Mouse (Mus musculus) liver, embryonic 16.5 days (tissue): ENCODE results near the gene Mepe. TPM values are rescaled to one million over a fixed set of nuclear protein-coding genes. Genes with fewer than 3 reads are reported as not detected.

Source experiments
- ATAC-seq: fragments of 200-750 bp; cut with Nextera tagmentation; 2 replicates; pipeline ENCODE4 v1.8.0; 2017; ENCODE audit warnings: low read depth, mild to moderate bottlenecking, moderate number of reproducible peaks, moderate library complexity
- H3K27ac ChIP-seq: fragments of 300-500 bp; sonication (generic); 2 replicates; pipeline ENCODE4 v1.5.1; 2014; ENCODE audit warnings: mild to moderate bottlenecking, low read length
- H3K27me3 ChIP-seq: fragments of 300-500 bp; sonication (generic); 2 replicates; pipeline ENCODE4 v1.6.1; 2014; ENCODE audit warnings: low read depth, low read length, mixed read lengths; ENCODE audit not compliant: control insufficient read depth, insufficient read depth
- H3K36me3 ChIP-seq: fragments of 300-500 bp; sonication (generic); 2 replicates; pipeline ENCODE4 v1.6.1; 2014; ENCODE audit warnings: mild to moderate bottlenecking; ENCODE audit not compliant: control insufficient read depth, insufficient read depth
- H3K4me1 ChIP-seq: fragments of 300-500 bp; sonication (generic); 2 replicates; pipeline ENCODE4 v1.6.1; 2014; ENCODE audit warnings: low read depth, low read length, mixed read lengths; ENCODE audit not compliant: control insufficient read depth
- H3K4me2 ChIP-seq: fragments of 300-500 bp; sonication (generic); 2 replicates; pipeline ENCODE4 v1.6.1; 2014; ENCODE audit warnings: low read depth, low read length, mixed read lengths
- H3K4me3 ChIP-seq: fragments of 300-500 bp; sonication (generic); 2 replicates; pipeline ENCODE4 v1.5.1; 2014; ENCODE audit warnings: low read depth, mild to moderate bottlenecking, low read length
- H3K9ac ChIP-seq: fragments of 300-500 bp; sonication (generic); 2 replicates; pipeline ENCODE4 v1.6.1; 2014; ENCODE audit warnings: low read depth, low read length
- H3K9me3 ChIP-seq: fragments of 300-500 bp; sonication (generic); replicated peaks from 2 replicates; pipeline ENCODE4 v1.6.1; 2016; ENCODE audit warnings: low read length; ENCODE audit not compliant: control insufficient read depth
- WGBS: fragments of 180-500 bp; shearing (Covaris S2); extraction: QIAGEN DNeasy Blood & Tissue Kit; methylation state at CpG from one replicate; pipeline ENCODE4 v1.1.7; 2014; ENCODE audit not compliant: insufficient replicate concordance; 5-methylcytosine and 5-hydroxymethylcytosine counted together
- polyA plus RNA-seq: library from polyadenylated mRNA; unstranded; fragments of >200 nt; fragmentation: Nextera tagmentation; extraction: Ambion mirVana; gene quantifications from 2 replicates; pipeline ENCODE4 v1.2.1, GENCODE M21; 2015

The Mepe gene
- polyA plus RNA-seq, 1 experiment from 2014 or later: not detected

DNA sequence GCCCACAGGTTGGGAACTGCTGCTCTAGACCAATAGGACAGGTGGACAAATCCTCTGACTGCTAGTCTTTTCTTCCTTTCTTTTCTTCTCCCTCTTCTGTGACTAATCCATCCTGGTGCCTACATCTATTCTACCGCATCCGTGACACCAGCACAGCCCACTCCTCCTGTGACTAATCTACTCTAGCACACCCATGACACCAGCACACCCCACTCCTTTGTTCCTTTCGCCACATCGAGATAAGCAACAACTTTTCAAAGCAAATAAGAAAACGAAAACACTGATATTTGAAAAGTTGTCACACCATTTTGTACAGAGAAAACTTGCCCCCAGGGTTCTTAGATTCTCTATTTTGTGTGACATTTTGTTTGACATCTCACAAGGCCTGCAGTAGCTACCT lies 5.0 kb downstream of the Mepe start:
- no peak for ATAC-seq
- Histone ChIP-seq H3K4me1 (no peaks in the 10 kb centered on the region), H3K36me3 (no peaks in the 10 kb centered on the region), H3K4me2 (no peak overlapping the region), H3K4me3 (no peak overlapping the region), H3K9me3 (no peaks in the 10 kb centered on the region), H3K9ac (no peak overlapping the region), H3K27me3 (no peaks in the 10 kb centered on the region), H3K27ac (no peak overlapping the region)
- WGBS: 67% methylated on average over 5 of the region's 5 CpGs

DNA sequence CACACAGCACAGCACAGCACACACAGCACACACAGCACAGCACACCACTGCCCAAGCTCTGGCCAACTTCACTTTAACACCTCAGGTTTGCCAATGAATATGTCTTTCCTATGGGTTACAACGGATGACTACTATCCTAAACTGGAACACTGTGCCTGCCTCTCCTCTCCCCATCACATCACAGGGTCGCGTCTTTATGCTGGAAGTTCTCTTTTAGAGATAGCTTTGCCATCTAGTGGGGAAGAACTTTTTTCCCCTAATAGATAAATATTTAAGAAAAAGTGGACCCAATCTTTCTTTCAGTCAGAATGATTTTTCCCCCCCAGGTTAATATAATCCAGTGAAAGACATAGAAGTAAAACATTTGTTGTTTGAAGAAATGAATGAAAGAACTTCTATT lies 7.2 kb downstream of the Mepe start:
- WGBS: 43% methylated on average over 3 of the region's 3 CpGs

DNA sequence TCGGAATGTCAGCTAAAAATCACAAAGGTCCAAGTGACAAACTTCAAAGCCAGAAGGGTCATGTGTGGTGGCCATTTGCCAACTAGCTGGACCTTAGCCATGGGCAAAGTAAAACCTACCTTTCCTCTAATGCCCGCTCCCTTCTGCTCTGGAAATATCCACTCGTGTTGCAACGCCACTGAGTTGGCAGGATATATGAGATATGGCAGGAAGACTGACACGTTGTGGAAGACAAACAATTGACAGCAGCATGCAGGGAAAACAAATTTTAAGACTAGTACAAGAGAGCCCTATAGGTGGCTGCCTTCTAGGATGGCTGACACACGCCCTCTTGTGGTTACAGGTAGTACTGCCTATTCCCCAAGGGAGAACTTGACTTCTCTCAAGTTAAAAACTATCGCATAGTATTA lies 8.1 kb downstream of the Mepe start:
- H3K4me2 ChIP-seq: peak overlapping the region; percentile 39
- H3K9me3 ChIP-seq: no peaks in the 10 kb centered on the region
- no peak overlapping the region for H3K9ac ChIP-seq
- H3K27ac ChIP-seq: no peak overlapping the region
- no peaks in the 10 kb centered on the region for H3K4me1 ChIP-seq
- no peaks in the 10 kb centered on the region for H3K27me3 ChIP-seq
- no peaks in the 10 kb centered on the region for H3K36me3 ChIP-seq
- WGBS: 21% methylated on average over 7 of the region's 7 CpGs
- ATAC-seq: peak; percentile 35; the same call in 1 of the 2 replicates
- H3K4me3 ChIP-seq: no peak overlapping the region

More for the DNA sequence above, 7.2 kb downstream of the Mepe start:
- Histone ChIP-seq H3K9me3 (no peaks in the 10 kb centered on the region), H3K4me3 (no peak overlapping the region), H3K9ac (no peak overlapping the region), H3K4me1 (no peaks in the 10 kb centered on the region), H3K27me3 (no peaks in the 10 kb centered on the region), H3K4me2 (no peak overlapping the region), H3K27ac (no peak overlapping the region), H3K36me3 (no peaks in the 10 kb centered on the region)
- no peak for ATAC-seq

DNA sequence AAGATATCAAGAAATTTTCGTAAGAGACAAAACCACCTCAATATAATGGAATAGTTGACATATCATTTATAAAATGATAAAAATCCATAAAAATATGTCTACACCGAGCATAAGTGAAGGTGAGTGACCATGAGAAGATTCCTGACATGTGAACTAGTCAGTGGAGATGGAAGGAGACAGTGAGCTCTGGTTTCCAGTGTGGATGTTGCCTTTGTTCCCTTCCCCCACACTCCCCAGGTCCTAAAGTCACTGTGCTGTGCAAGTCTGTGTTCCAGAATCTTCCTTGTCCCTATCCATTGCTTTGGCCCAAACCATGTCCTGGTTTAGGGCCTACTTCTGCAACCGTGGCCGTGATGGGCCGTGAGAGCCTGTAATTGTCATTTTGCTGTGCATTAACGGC lies 8.5 kb downstream of the Mepe start:
- Histone ChIP-seq H3K4me3 (no peak overlapping the region), H3K9me3 (no peaks in the 10 kb centered on the region), H3K4me1 (no peaks in the 10 kb centered on the region), H3K36me3 (no peaks in the 10 kb centered on the region), H3K27ac (no peak overlapping the region), H3K27me3 (no peaks in the 10 kb centered on the region), H3K9ac (no peak overlapping the region), H3K4me2 (no peak overlapping the region)
- no peak for ATAC-seq
- WGBS: 54% methylated on average over 6 of the region's 6 CpGs

DNA sequence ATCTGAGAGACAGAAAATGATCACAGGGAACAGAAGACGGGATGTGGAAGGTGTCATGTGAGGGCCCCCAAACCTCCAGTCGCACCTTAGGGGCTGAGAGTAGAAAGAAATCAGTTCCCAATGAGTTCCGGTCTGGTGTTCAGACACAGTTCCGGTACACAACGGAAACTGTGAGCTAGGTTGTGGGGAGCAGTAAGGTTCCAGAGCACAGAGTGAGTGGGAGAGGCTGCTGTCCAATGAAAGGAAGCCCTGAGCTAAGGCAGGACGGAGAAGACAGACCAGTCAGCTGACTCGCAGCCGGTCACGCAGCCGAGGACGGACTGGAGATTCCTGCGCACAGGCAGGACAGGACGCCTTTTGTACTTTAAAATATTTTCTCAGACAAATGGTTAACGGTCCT lies 9.4 kb downstream of the Mepe start:
- ATAC-seq: no peak
- Histone ChIP-seq H3K27me3 (no peaks in the 10 kb centered on the region), H3K36me3 (no peaks in the 10 kb centered on the region), H3K27ac (no peak overlapping the region), H3K9ac (no peak overlapping the region), H3K4me3 (no peak overlapping the region), H3K4me2 (no peak overlapping the region), H3K4me1 (no peaks in the 10 kb centered on the region), H3K9me3 (no peaks in the 10 kb centered on the region)
- 72% methylated on average over 14 of the region's 14 CpGs for WGBS

DNA sequence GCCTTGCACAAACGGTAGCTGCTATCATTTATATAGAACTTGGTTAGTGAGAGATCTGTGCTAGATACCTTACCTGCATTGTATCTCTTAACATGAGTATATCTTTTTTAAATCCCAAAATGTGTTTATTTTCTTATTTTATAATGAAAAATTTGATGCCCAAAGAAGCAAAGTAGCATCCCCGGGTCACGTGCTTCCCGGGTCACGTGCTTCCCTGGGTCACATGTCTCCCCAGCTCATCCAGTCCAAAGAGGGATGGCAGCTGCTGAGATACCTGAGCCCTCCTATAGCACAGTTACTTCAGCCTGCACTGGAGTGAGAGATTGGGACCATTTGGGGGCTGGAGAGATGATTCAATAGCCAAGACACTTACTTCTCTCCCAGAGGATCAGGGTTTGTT lies 10.8 kb downstream of the Mepe start:
- H3K4me1 ChIP-seq: no peaks in the 10 kb centered on the region
- no peaks in the 10 kb centered on the region for H3K36me3 ChIP-seq
- H3K9ac ChIP-seq: no peak overlapping the region
- H3K4me3 ChIP-seq: no peak overlapping the region
- H3K9me3 ChIP-seq: no peaks in the 10 kb centered on the region
- H3K27me3 ChIP-seq: no peaks in the 10 kb centered on the region
- no peak overlapping the region for H3K4me2 ChIP-seq
- ATAC-seq: no peak
- WGBS: 66% methylated on average over 5 of the region's 5 CpGs
- no peak overlapping the region for H3K27ac ChIP-seq

DNA sequence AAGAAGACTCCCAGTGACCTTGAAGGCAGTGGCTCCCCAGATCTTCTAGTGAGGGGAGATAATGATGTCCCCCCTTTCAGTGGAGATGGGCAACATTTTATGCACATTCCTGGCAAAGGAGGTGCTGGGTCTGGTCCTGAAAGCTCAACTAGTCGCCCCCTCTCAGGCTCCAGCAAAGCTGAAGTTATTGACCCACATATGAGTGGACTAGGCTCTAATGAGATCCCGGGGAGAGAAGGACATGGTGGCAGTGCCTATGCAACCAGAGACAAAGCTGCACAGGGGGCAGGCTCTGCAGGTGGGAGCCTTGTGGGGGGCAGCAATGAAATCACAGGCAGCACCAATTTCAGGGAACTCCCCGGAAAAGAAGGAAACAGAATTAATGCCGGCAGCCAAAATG lies 12.4 kb downstream of the Mepe start:
- no peaks in the 10 kb centered on the region for H3K27me3 ChIP-seq
- H3K4me3 ChIP-seq: no peak overlapping the region
- H3K27ac ChIP-seq: no peak overlapping the region
- no peak overlapping the region for H3K4me2 ChIP-seq
- H3K4me1 ChIP-seq: no peaks in the 10 kb centered on the region
- no peak overlapping the region for H3K9ac ChIP-seq
- no peaks in the 10 kb centered on the region for H3K9me3 ChIP-seq
- ATAC-seq: no peak
- WGBS: 59% methylated on average over 4 of the region's 4 CpGs
- H3K36me3 ChIP-seq: no peaks in the 10 kb centered on the region

DNA sequence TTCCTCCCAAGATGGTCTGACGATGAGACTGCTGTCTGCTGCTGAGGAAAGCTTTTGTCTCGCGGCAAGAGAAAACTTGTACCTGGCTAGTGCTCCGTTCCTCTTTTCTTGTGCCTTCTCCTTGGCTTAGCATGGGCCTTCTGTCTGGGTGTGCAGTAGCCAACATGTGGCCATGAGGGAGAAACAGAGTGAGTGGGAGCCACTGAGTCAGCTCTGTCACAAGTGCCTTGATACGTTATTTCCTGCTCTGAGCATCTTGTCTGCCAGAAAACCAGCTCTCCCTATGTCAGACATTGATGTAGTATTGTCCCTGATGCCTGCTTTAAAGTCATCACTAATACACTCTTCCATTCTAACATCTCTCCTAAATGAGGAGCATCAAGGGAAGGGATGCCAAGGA lies 13.9 kb downstream of the Mepe start:
- no peaks in the 10 kb centered on the region for H3K27me3 ChIP-seq
- no peaks in the 10 kb centered on the region for H3K9me3 ChIP-seq

DNA sequence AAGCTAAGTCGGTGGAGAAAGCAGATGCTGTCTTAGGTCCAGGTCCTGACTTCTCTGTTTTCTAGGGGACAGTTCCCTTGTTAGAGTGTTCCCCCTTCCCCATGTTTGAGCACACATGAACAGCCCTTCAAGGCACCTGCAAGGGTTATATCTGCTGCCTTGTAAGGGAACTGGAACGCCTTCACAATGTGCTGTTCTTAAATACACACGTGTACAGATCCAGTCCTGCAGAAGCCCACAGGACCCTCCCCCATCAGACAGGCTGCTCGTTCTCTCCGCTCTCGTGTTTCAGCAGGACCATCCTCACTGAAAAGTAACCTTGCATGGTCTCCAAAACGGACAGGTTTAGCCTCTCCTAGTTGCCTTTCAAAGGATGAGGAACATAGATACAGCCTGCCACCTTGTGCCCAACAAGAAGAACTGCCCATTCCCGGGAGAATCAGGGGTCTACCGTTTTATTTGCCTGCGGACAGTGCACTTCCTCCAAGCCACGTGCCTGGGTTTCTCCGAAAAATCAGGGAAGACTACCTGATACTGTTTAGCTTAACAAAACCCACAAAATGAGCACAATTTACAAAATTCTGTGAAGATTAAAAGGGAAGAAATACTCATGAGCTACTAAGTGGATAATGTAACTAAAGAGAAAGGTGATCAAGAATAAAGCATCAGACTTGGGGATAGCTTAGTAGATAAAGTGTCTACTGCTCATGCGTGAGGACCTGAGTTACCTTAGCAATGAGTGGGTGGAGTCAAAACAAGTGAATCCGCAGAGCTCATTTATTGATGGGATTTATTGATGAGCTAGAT lies 14.8 kb downstream of the Mepe start:
- Histone ChIP-seq H3K4me1 (no peaks in the 10 kb centered on the region), H3K9me3 (no peaks in the 10 kb centered on the region), H3K4me3 (no peak overlapping the region), H3K27me3 (no peaks in the 10 kb centered on the region), H3K9ac (no peak overlapping the region), H3K4me2 (no peak overlapping the region), H3K36me3 (no peaks in the 10 kb centered on the region), H3K27ac (no peak overlapping the region)
- WGBS: 20% methylated on average over 14 of the region's 14 CpGs
- ATAC-seq: no peak

More for the DNA sequence above, 13.9 kb downstream of the Mepe start:
- no peak for ATAC-seq
- Histone ChIP-seq H3K27ac (no peak overlapping the region), H3K36me3 (no peaks in the 10 kb centered on the region), H3K4me2 (no peak overlapping the region), H3K9ac (no peak overlapping the region), H3K4me3 (no peak overlapping the region), H3K4me1 (no peaks in the 10 kb centered on the region)
- WGBS: 69% methylated on average over 5 of the region's 5 CpGs
